Mouse (Mus musculus) CH12.LX (cell line): Measurements from ENCODE around the gene Slc9a3r2. TPM values are rescaled to one million over a fixed set of nuclear protein-coding genes. Genes with fewer than 3 reads are reported as not detected.

ENCODE experiments used
- DNase-seq: peaks from one replicate; pipeline ENCODE4 v3.0.0-alpha.2; 2013; ENCODE audit errors: extremely low read depth
- H3K27ac ChIP-seq: 2 replicates; pipeline ENCODE4 v1.5.1; 2012; ENCODE audit warnings: low read depth, mild to moderate bottlenecking, control low read depth, moderate library complexity; ENCODE audit not compliant: insufficient read depth
- H3K27me3 ChIP-seq: replicated peaks from 2 replicates; pipeline ENCODE3; 2012; ENCODE audit warnings: inconsistent platforms
- H3K36me3 ChIP-seq, 2 experiments: replicated peaks in 1 of 2; 2 replicates each; pipeline versions ENCODE3 to v1.6.1; 2012; ENCODE audit warnings: inconsistent platforms in 1 of 2, low read length in 1 of 2, mild to moderate bottlenecking in 1 of 2, mixed read lengths in 1 of 2, moderate library complexity in 1 of 2; ENCODE audit not compliant: control insufficient read depth in 1 of 2, insufficient read depth in 1 of 2
- H3K4me1 ChIP-seq, 2 experiments: 2 replicates each; pipeline ENCODE4 v1.6.1; 2012; ENCODE audit warnings: inconsistent platforms in 1 of 2, moderate library complexity in 1 of 2; ENCODE audit not compliant: insufficient read depth in 2 of 2, control insufficient read depth in 1 of 2
- H3K4me2 ChIP-seq: 2 replicates; pipeline ENCODE4 v1.6.1; 2012; ENCODE audit warnings: low read depth, mild to moderate bottlenecking, control low read depth; ENCODE audit not compliant: poor library complexity, insufficient read depth, severe bottlenecking
- H3K4me3 ChIP-seq, 3 experiments: fragments of 150-350 bp in 1 of 3; sonication (generic) in 1 of 3; replicated peaks in 1 of 3; 2 replicates each; pipeline versions ENCODE3 to v1.5.1; 2011 to 2012; ENCODE audit warnings: low read depth in 2 of 3, low read length in 2 of 3, mild to moderate bottlenecking in 2 of 3, moderate library complexity in 2 of 3, control low read depth in 1 of 3, improper control_type of control experiment in 1 of 3, inconsistent platforms in 1 of 3, mixed read lengths in 1 of 3; ENCODE audit not compliant: poor library complexity in 1 of 3
- H3K79me2 ChIP-seq: replicated peaks from 2 replicates; pipeline ENCODE4 v1.6.1; 2012; ENCODE audit warnings: mild to moderate bottlenecking, moderate library complexity; ENCODE audit not compliant: control insufficient read depth, poor library complexity, insufficient read depth, severe bottlenecking; ENCODE audit errors: extremely low read depth
- H3K9ac ChIP-seq: 2 replicates; pipeline ENCODE4 v1.6.1; 2012; ENCODE audit warnings: low read depth, mild to moderate bottlenecking, control low read depth, moderate library complexity; ENCODE audit not compliant: insufficient read depth
- H3K9me3 ChIP-seq: replicated peaks from 2 replicates; pipeline ENCODE3; 2012; ENCODE audit warnings: low read length, inconsistent platforms, mixed read lengths
- CTCF ChIP-seq, 2 experiments: IDR thresholded peaks in 1 of 2; conservative IDR thresholded peaks in 1 of 2; 2 replicates each; pipeline ENCODE4 v1.5.1; 2011 to 2012; ENCODE audit warnings: low read depth in 2 of 2, low read length in 2 of 2, improper control_type of control experiment in 1 of 2, inconsistent platforms in 1 of 2, mild to moderate bottlenecking in 1 of 2, moderate library complexity in 1 of 2
- ELF1 ChIP-seq: IDR thresholded peaks from 2 replicates; pipeline ENCODE4 v1.6.1; 2014; ENCODE audit warnings: low read depth, mild to moderate bottlenecking, inconsistent platforms, low read length, improper control_type of control experiment
- RAD21 ChIP-seq: IDR thresholded peaks from 2 replicates; pipeline ENCODE4 v1.6.1; 2011; ENCODE audit warnings: low read depth, mild to moderate bottlenecking, low read length, improper control_type of control experiment, moderate library complexity
- SMC3 ChIP-seq: IDR thresholded peaks from 2 replicates; pipeline ENCODE4 v1.6.1; 2011; ENCODE audit warnings: low read depth, low read length, improper control_type of control experiment
- TBP ChIP-seq: conservative IDR thresholded peaks from 2 replicates; pipeline ENCODE4 v1.6.1; 2011; ENCODE audit warnings: low read depth, low read length, improper control_type of control experiment
- UBTF ChIP-seq: IDR thresholded peaks from 2 replicates; pipeline ENCODE4 v1.6.1; 2012; ENCODE audit warnings: low read depth, mild to moderate bottlenecking, inconsistent platforms, low read length, improper control_type of control experiment, moderate library complexity
- ZNF384 ChIP-seq: IDR thresholded peaks from 2 replicates; pipeline ENCODE4 v1.6.1; 2012; ENCODE audit warnings: low read depth, low read length, improper control_type of control experiment, inconsistent platforms
- dilution Hi-C: fragments of 300-500 bp; cut with MboI; formaldehyde crosslinking; loops from 2 replicates; pipeline ENCODE4 v1.14.3; 2020; ENCODE audit warnings: low sequenced_read_pairs; ENCODE audit not compliant: extremely low pct_unique_long_range_greater_than_20kb, extremely low pct_ligation_motif_present
- in situ Hi-C: fragments of 300-500 bp; cut with MboI; formaldehyde crosslinking; loops from 3 replicates; pipeline ENCODE4 v1.14.3; 2019; ENCODE audit warnings: low sequenced_read_pairs, low pct_ligation_motif_present, low pct_unique_long_range_greater_than_20kb, mixed read lengths
- polyA plus RNA-seq: library from polyadenylated mRNA; unstranded; fragments of >175 nt; gene quantifications from 2 replicates; pipeline ENCODE4 v1.2.1, GENCODE M21; 2012; ENCODE audit warnings: low read depth; ENCODE audit not compliant: insufficient read length
- total RNA-seq, 2 experiments: library from RNA; depleted of rRNA; stranded (reverse); fragments of 300-350 nt in 1 of 2; fragments of >200 nt in 1 of 2; gene quantifications; 2 replicates each; pipeline ENCODE4 v1.2.3; 2012 to 2014

Slc9a3r2 gene
- total and polyA plus RNA-seq, 3 experiments = 2.1 to 5.5 (median 4.8) TPM

- TF ChIP-seq ELF1 (peak; percentile 62), RAD21 (no peak)
- peaks cover 5 to 67% of the 10 kb centered on the region in 2 experiments; a peak in 2 of 4 replicates for H3K4me1 ChIP-seq
- H3K36me3 ChIP-seq = peaks cover 16 to 34% of the 10 kb centered on the region in 2 experiments
- no peak for DNase-seq
- peak overlapping the region; percentile 97; the same call in 1 of the 2 replicates for H3K9ac ChIP-seq
- H3K27me3 ChIP-seq = no peaks in the 10 kb centered on the region
- peaks cover 61% of the 10 kb centered on the region for H3K79me2 ChIP-seq
- dilution Hi-C loops (no loop called here), in situ Hi-C loops (loop anchor here (5.0 kb wide), 1 partner anchor 140 kb away; the partner anchor contains the start of gene Rab26)
- no peaks in the 10 kb centered on the region for H3K9me3 ChIP-seq
- peak overlapping the region; percentile 98 for H3K4me2 ChIP-seq
- peak overlapping the region; percentile 1 to 99 (median 31) for H3K4me3 ChIP-seq
- H3K27ac ChIP-seq = peak overlapping the region; percentile 29
Measured at GRCm38 (mm10) chr17:24672141-24672540, 22.0 kb upstream of the Slc9a3r2 start.

- H3K4me1 ChIP-seq = peaks cover 5 to 74% of the 10 kb centered on the region in 2 experiments; a peak in 2 of 4 replicates
- peak overlapping the region; percentile 97; the same call in 1 of the 2 replicates for H3K9ac ChIP-seq
- peaks cover 56% of the 10 kb centered on the region for H3K79me2 ChIP-seq
- H3K9me3 ChIP-seq = no peaks in the 10 kb centered on the region
- H3K27me3 ChIP-seq = no peaks in the 10 kb centered on the region
- peak overlapping the region; percentile 98 for H3K4me2 ChIP-seq
- 0 out of 2 replicates have a peak overlapping the region, but pooled peaks have one; percentile 1 for H3K27ac ChIP-seq
- H3K4me3 ChIP-seq = peak overlapping the region in 2 of 3 experiments; percentile 88 to 99
- dilution Hi-C loops = no loop called here
- in situ Hi-C loops = loop anchor here (5.0 kb wide), 1 partner anchor 139 kb away; the partner anchor contains the start of gene Rab26
- no peak for DNase-seq
- TF ChIP-seq RAD21 = no peak
- TF ChIP-seq, all 38 proteins: peak for 0
- peaks cover 9 to 26% of the 10 kb centered on the region in 2 experiments for H3K36me3 ChIP-seq
Measured at GRCm38 (mm10) chr17:24671346-24671745, 21.2 kb upstream of the Slc9a3r2 start.

GRCm38 (mm10) chr17:24670246-24670844 is 20.2 kb upstream of the Slc9a3r2 start:
- no peak for DNase-seq
- in situ Hi-C loops (loop anchor here (5.0 kb wide), 1 partner anchor 138 kb away; the partner anchor contains the start of gene Rab26), dilution Hi-C loops (no loop called here)
- peak overlapping the region; percentile 88 to 99 (median 99) for H3K4me3 ChIP-seq
- peaks cover 9 to 17% of the 10 kb centered on the region in 2 experiments for H3K36me3 ChIP-seq
- H3K9me3 ChIP-seq = no peaks in the 10 kb centered on the region
- H3K4me2 ChIP-seq = peak overlapping the region; percentile 98
- H3K27ac ChIP-seq = no peak overlapping the region; the same call in 1 of the 2 replicates
- H3K79me2 ChIP-seq = peaks cover 50% of the 10 kb centered on the region
- H3K9ac ChIP-seq = peak overlapping the region; percentile 97
- no peaks in the 10 kb centered on the region for H3K27me3 ChIP-seq
- TF ChIP-seq UBTF (no peak), TBP (no peak), CTCF (conservative IDR thresholded peaks at IDR 0.05 in 1 of 2, IDR thresholded peaks at IDR 0.05 in 1 of 2; ENCODE audit: low read depth in 2 of 2, low read length in 2 of 2) (no peak), SMC3 (no peak), ZNF384 (no peak)
- peaks cover 5 to 65% of the 10 kb centered on the region in 2 experiments; a peak in 2 of 4 replicates for H3K4me1 ChIP-seq
